Mouse (Mus musculus): ENCODE measurements around the gene Nog. TPM values are rescaled to one million over a fixed set of nuclear protein-coding genes. Genes with fewer than 3 reads are reported as not detected.

Nog gene
- total RNA-seq, 2 experiments from 2014 or later = 0.24 to 0.31 TPM

- no peak for DNase-seq
- intact Hi-C loops (cut with DNase I) = loop anchor here (5.0 kb wide), 1 partner anchor 310 kb away; no protein-coding TSS in a partner anchor
Observed at GRCm38 (mm10) chr11:89297521-89297920, 4.6 kb downstream of the Nog start.

GRCm38 (mm10) chr11:89269809-89270361 lies 32.2 kb downstream of the Nog start:
- no peak for DNase-seq
- intact Hi-C loops (cut with DNase I) = no loop called here

GRCm38 (mm10) chr11:89267520-89267919 lies 34.6 kb downstream of the Nog start:
- DNase-seq = no peak
- intact Hi-C loops (cut with DNase I) = no loop called here

- intact Hi-C loops (cut with DNase I) = no loop called here
- no peak for DNase-seq
Observed at GRCm38 (mm10) chr11:89265080-89265479, 37.1 kb downstream of the Nog start.

GRCm38 (mm10) chr11:89259338-89259915 lies 42.7 kb downstream of the Nog start:
- no peak for DNase-seq
- intact Hi-C loops (cut with DNase I) = no loop called here

GRCm38 (mm10) chr11:89257893-89258292 lies 44.2 kb downstream of the Nog start:
- intact Hi-C loops (cut with DNase I) = no loop called here
- no peak for DNase-seq

GRCm38 (mm10) chr11:89253973-89254372 lies 48.2 kb downstream of the Nog start:
- no peak for DNase-seq
- intact Hi-C loops (cut with DNase I) = no loop called here

Other genes starting within 250 kb of the Nog start
- gene Dgke, start 235.5 kb downstream of the Nog start, total RNA-seq (2021) = 10 to 100 TPM; 11.8 to 12.3 TPM
- not detected for gene Gm525, start 228.5 kb downstream of the Nog start, total RNA-seq (2021)

All from heart, postnatal 14 days (tissue).